Mouse (Mus musculus): Measurements from ENCODE around the gene Npas3. TPM values are rescaled to one million over a fixed set of nuclear protein-coding genes. Genes with fewer than 3 reads are reported as not detected.

The Npas3 gene
- total and polyA plus RNA-seq, 3 experiments = 0.02 to 0.64 (median 0.10) TPM

- H3K79me2 ChIP-seq (replicated peaks; ENCODE audit: control insufficient read depth, insufficient read depth, low read length) = no peaks in the 10 kb centered on the region
- intact Hi-C loops (cut with DNase I) = no loop called here
- H3K36me3 ChIP-seq (ENCODE audit: control insufficient read depth, insufficient read depth, low read length) = no peaks in the 10 kb centered on the region
- H3K27ac ChIP-seq = no peak overlapping the region
- H3K4me3 ChIP-seq = no peak overlapping the region
- no peak for DNase-seq
- no peak overlapping the region for H3K9ac ChIP-seq (ENCODE audit: low read depth, low read length)
- 63% methylated on average over 7 of the region's 7 CpGs for WGBS
- no peaks in the 10 kb centered on the region for H3K4me1 ChIP-seq (ENCODE audit: control insufficient read depth, insufficient read depth, low read length)
- TF ChIP-seq POLR2A (IDR thresholded peaks at IDR 0.05; ENCODE audit: insufficient read depth, low read depth, low read length) (no peak), EP300 (IDR thresholded peaks at IDR 0.05; ENCODE audit: insufficient read depth, low read depth, low read length) (no peak), CTCF (IDR thresholded peaks at IDR 0.05) (no peak)
- H3K27me3 ChIP-seq (ENCODE audit: control insufficient read depth, insufficient read depth, low read length) = no peaks in the 10 kb centered on the region
Observed at GRCm38 (mm10) chr12:53838541-53838940, 590.1 kb downstream of the Npas3 start.

DNA sequence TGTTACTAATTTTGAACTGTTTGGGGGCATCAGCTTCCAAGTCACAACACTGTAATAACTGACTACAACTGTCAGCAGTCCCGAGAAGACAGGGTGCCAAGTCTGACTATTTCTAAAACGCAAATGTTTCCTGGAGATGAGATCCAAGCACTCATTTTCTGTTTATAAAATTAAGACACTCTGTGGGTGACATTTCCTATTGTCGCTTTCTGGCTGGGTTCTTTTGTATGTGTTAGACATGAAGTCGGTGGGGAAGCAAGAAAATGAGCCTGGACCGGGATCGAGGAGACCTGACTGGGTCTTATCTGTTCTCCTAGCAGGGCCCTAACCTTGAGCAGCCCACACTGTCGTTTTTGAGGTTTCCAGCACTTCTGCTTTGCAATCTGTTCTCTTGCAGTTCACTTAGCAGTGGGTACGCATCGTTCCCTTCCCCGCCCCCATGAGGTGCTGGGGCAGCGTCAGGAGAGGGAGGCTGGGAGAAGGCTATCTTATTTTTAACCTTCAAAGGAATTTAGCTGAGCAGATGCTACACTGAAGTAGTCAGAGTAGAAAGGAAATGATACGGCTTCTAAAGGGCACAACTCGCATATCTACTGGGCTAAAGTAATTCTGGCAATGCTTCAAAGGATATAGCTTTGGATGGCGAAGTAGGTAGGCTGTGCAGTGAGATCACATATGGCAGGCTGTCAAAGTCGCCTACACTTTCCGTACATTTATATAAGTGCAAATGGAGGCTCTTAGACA lies 593.6 kb downstream of the Npas3 start:
- DNase-seq = no peak
- H3K4me3 ChIP-seq = no peak overlapping the region
- intact Hi-C loops (cut with DNase I) = no loop called here

GRCm38 (mm10) chr12:53843626-53844025 lies 595.1 kb downstream of the Npas3 start:
- Histone ChIP-seq H3K36me3 (ENCODE audit: control insufficient read depth, insufficient read depth, low read length) (no peaks in the 10 kb centered on the region), H3K9ac (ENCODE audit: low read depth, low read length) (no peak overlapping the region), H3K27me3 (ENCODE audit: control insufficient read depth, insufficient read depth, low read length) (no peaks in the 10 kb centered on the region), H3K4me3 (no peak overlapping the region), H3K79me2 (replicated peaks; ENCODE audit: control insufficient read depth, insufficient read depth, low read length) (no peaks in the 10 kb centered on the region), H3K27ac (no peak overlapping the region), H3K4me1 (ENCODE audit: control insufficient read depth, insufficient read depth, low read length) (no peaks in the 10 kb centered on the region)
- TF ChIP-seq CTCF (IDR thresholded peaks at IDR 0.05) (no peak), POLR2A (IDR thresholded peaks at IDR 0.05; ENCODE audit: insufficient read depth, low read depth, low read length) (no peak), EP300 (IDR thresholded peaks at IDR 0.05; ENCODE audit: insufficient read depth, low read depth, low read length) (no peak)
- intact Hi-C loops (cut with DNase I) = no loop called here
- no peak for DNase-seq
- WGBS = 79% methylated on average over 3 of the region's 3 CpGs

More for the DNA sequence above, 593.6 kb downstream of the Npas3 start:
- Histone ChIP-seq H3K4me1 (ENCODE audit: control insufficient read depth, insufficient read depth, low read length) (no peaks in the 10 kb centered on the region), H3K79me2 (replicated peaks; ENCODE audit: control insufficient read depth, insufficient read depth, low read length) (no peaks in the 10 kb centered on the region), H3K36me3 (ENCODE audit: control insufficient read depth, insufficient read depth, low read length) (no peaks in the 10 kb centered on the region), H3K27ac (no peak overlapping the region), H3K9ac (ENCODE audit: low read depth, low read length) (no peak overlapping the region), H3K27me3 (ENCODE audit: control insufficient read depth, insufficient read depth, low read length) (no peaks in the 10 kb centered on the region)
- 29% methylated on average over 16 of the region's 16 CpGs for WGBS
- no peak for TF ChIP-seq EP300 (IDR thresholded peaks at IDR 0.05; ENCODE audit: insufficient read depth, low read depth, low read length)
- no peak for TF ChIP-seq CTCF (IDR thresholded peaks at IDR 0.05)
- no peak for TF ChIP-seq POLR2A (IDR thresholded peaks at IDR 0.05; ENCODE audit: insufficient read depth, low read depth, low read length)

GRCm38 (mm10) chr12:53846154-53846665 lies 597.7 kb downstream of the Npas3 start:
- Histone ChIP-seq H3K4me3 (no peak overlapping the region), H3K9ac (ENCODE audit: low read depth, low read length) (no peak overlapping the region), H3K36me3 (ENCODE audit: control insufficient read depth, insufficient read depth, low read length) (no peaks in the 10 kb centered on the region), H3K79me2 (replicated peaks; ENCODE audit: control insufficient read depth, insufficient read depth, low read length) (no peaks in the 10 kb centered on the region), H3K4me1 (ENCODE audit: control insufficient read depth, insufficient read depth, low read length) (no peaks in the 10 kb centered on the region), H3K27me3 (ENCODE audit: control insufficient read depth, insufficient read depth, low read length) (no peaks in the 10 kb centered on the region), H3K27ac (no peak overlapping the region)
- 81% methylated on average over 12 of the region's 12 CpGs for WGBS
- intact Hi-C loops (cut with DNase I) = no loop called here
- DNase-seq = no peak
- TF ChIP-seq EP300 (IDR thresholded peaks at IDR 0.05; ENCODE audit: insufficient read depth, low read depth, low read length) (no peak), POLR2A (IDR thresholded peaks at IDR 0.05; ENCODE audit: insufficient read depth, low read depth, low read length) (no peak), CTCF (IDR thresholded peaks at IDR 0.05) (no peak)

DNA sequence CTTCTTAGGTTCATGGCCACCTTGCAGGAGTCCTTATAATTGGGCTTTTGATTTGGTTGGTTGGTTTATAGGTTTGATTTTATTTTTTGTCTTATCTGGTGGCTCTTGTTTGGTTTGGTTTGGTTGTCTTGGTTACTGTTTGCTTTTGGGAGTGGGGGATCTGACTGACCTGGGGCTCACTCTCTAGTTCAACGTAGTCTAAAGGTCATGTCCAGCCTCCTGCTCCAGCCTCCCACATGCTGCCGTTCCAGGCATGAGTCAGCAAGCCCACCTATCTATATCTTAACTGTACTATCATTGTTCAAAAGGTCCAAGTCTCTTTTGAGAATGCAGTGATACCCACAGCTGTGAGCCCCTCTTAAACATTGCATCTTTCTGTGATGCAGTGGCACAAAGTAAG lies 600.8 kb downstream of the Npas3 start:
- DNase-seq = no peak
- intact Hi-C loops (cut with DNase I) = no loop called here
- H3K4me3 ChIP-seq = no peak overlapping the region
- no peak overlapping the region for H3K27ac ChIP-seq
- TF ChIP-seq EP300 (IDR thresholded peaks at IDR 0.05; ENCODE audit: insufficient read depth, low read depth, low read length) = no peak
- TF ChIP-seq POLR2A (IDR thresholded peaks at IDR 0.05; ENCODE audit: insufficient read depth, low read depth, low read length) = no peak
- no peak for TF ChIP-seq CTCF (IDR thresholded peaks at IDR 0.05)
- H3K9ac ChIP-seq (ENCODE audit: low read depth, low read length) = no peak overlapping the region
- WGBS = 57% methylated on average over 2 of the region's 2 CpGs
- no peaks in the 10 kb centered on the region for H3K4me1 ChIP-seq (ENCODE audit: control insufficient read depth, insufficient read depth, low read length)
- H3K79me2 ChIP-seq (replicated peaks; ENCODE audit: control insufficient read depth, insufficient read depth, low read length) = no peaks in the 10 kb centered on the region
- H3K27me3 ChIP-seq (ENCODE audit: control insufficient read depth, insufficient read depth, low read length) = no peaks in the 10 kb centered on the region
- no peaks in the 10 kb centered on the region for H3K36me3 ChIP-seq (ENCODE audit: control insufficient read depth, insufficient read depth, low read length)

DNA sequence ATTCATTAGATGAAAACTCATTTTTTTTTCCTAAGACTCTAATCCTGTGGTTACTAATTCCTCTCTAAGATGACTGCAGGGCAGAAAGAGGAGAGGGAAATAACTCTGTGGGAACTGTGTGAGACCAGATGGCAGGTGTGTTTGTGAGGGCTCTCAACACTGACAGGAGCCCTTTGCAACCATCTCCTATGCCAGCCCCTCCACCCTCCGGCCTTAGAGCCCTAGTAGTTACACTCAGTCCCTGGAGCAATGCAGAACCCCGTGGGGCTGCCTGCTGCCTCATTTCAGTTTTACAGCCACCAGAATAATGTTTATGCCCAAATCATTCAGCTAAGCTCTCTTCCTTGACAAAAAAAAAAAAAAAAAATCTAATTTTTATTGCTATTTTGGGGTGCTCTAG lies 604.0 kb downstream of the Npas3 start:
- H3K36me3 ChIP-seq (ENCODE audit: control insufficient read depth, insufficient read depth, low read length) = no peaks in the 10 kb centered on the region
- intact Hi-C loops (cut with DNase I) = no loop called here
- H3K27ac ChIP-seq = no peak overlapping the region
- no peak overlapping the region for H3K9ac ChIP-seq (ENCODE audit: low read depth, low read length)
- no peak for DNase-seq
- TF ChIP-seq CTCF (IDR thresholded peaks at IDR 0.05) = no peak
- no peak for TF ChIP-seq POLR2A (IDR thresholded peaks at IDR 0.05; ENCODE audit: insufficient read depth, low read depth, low read length)
- no peak for TF ChIP-seq EP300 (IDR thresholded peaks at IDR 0.05; ENCODE audit: insufficient read depth, low read depth, low read length)
- no peaks in the 10 kb centered on the region for H3K79me2 ChIP-seq (replicated peaks; ENCODE audit: control insufficient read depth, insufficient read depth, low read length)
- H3K27me3 ChIP-seq (ENCODE audit: control insufficient read depth, insufficient read depth, low read length) = no peaks in the 10 kb centered on the region
- WGBS = 73% methylated on average over 2 of the region's 2 CpGs
- no peaks in the 10 kb centered on the region for H3K4me1 ChIP-seq (ENCODE audit: control insufficient read depth, insufficient read depth, low read length)
- no peak overlapping the region for H3K4me3 ChIP-seq

All from heart, adult 2 months (tissue).